Mouse (Mus musculus) forebrain, embryonic 16.5 days (tissue): ENCODE data around the gene Trub1. TPM values are rescaled to one million over a fixed set of nuclear protein-coding genes. Genes with fewer than 3 reads are reported as not detected.
A peak's percentile ranks its signal among the peaks of the same experiment; 100 is the strongest.

Experiments
- ATAC-seq: fragments of 200-750 bp; cut with Nextera tagmentation; 2 replicates; pipeline ENCODE4 v1.8.0; 2017; ENCODE audit warnings: mild to moderate bottlenecking, moderate library complexity
- H3K27ac ChIP-seq: fragments of 300-500 bp; sonication (generic); 2 replicates; pipeline ENCODE4 v1.5.1; 2014; ENCODE audit warnings: low read length, control low read depth
- H3K27me3 ChIP-seq: fragments of 300-500 bp; sonication (generic); replicated peaks from 2 replicates; pipeline ENCODE4 v1.6.1; 2014; ENCODE audit warnings: low read length; ENCODE audit not compliant: control insufficient read depth, insufficient read depth
- H3K36me3 ChIP-seq: fragments of 300-500 bp; sonication (generic); 2 replicates; pipeline ENCODE4 v1.6.1; 2014; ENCODE audit not compliant: control insufficient read depth, insufficient read depth
- H3K4me1 ChIP-seq: fragments of 300-500 bp; sonication (generic); replicated peaks from 2 replicates; pipeline ENCODE4 v1.6.1; 2014; ENCODE audit warnings: low read length; ENCODE audit not compliant: control insufficient read depth, insufficient read depth
- H3K4me2 ChIP-seq: fragments of 300-500 bp; sonication (generic); 2 replicates; pipeline ENCODE4 v1.6.1; 2014; ENCODE audit warnings: mild to moderate bottlenecking, low read length, control low read depth
- H3K4me3 ChIP-seq: fragments of 300-500 bp; sonication (generic); replicated peaks from 2 replicates; pipeline ENCODE4 v1.5.1; 2014; ENCODE audit warnings: mild to moderate bottlenecking, low read length, control low read depth
- H3K9ac ChIP-seq: fragments of 300-500 bp; sonication (generic); replicated peaks from 2 replicates; pipeline ENCODE4 v1.6.1; 2014; ENCODE audit warnings: low read depth, low read length, control low read depth
- H3K9me3 ChIP-seq: fragments of 300-500 bp; sonication (generic); 2 replicates; pipeline ENCODE4 v1.6.1; 2016; ENCODE audit warnings: low read length; ENCODE audit not compliant: control insufficient read depth
- WGBS: fragments of 180-500 bp; shearing (Covaris S2); extraction: QIAGEN DNeasy Blood & Tissue Kit; methylation state at CpG from one replicate; pipeline ENCODE4 v1.1.7; 2014; 5-methylcytosine and 5-hydroxymethylcytosine counted together
- polyA plus RNA-seq: library from polyadenylated mRNA; unstranded; fragments of >200 nt; fragmentation: Nextera tagmentation; extraction: Ambion mirVana; gene quantifications from 2 replicates; pipeline ENCODE4 v1.2.1, GENCODE M21; 2015

The Trub1 gene
- polyA plus RNA-seq, 1 experiment from 2014 or later: 17.3 TPM

DNA sequence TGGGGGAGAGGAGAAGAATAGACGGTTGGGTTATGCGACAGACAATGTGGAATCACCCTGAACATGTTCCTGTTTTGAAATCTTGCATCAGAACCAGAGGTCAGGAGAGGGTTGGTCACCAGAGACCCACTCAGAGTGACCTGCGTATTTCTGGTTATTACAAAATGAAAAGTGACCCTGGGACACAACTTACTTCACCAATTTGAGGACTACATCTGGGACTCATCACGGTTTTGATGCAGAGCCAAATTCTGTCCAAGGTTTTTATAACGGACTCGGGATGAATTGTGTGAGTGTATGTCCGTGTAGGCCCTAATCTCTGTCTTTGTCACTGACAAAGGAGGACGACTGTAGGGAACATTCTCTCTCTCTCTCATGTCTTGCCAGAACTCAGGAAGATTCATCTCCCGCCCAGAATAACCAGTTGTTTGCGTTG, 16.1 kb upstream of the Trub1 start:
- Histone ChIP-seq H3K9me3 (no peaks in the 10 kb centered on the region), H3K4me3 (no peak overlapping the region), H3K4me1 (no peaks in the 10 kb centered on the region; the same call in 1 of the 2 replicates), H3K27ac (no peak overlapping the region), H3K9ac (no peak overlapping the region), H3K4me2 (no peak overlapping the region), H3K27me3 (no peaks in the 10 kb centered on the region), H3K36me3 (no peaks in the 10 kb centered on the region)
- WGBS: 61% methylated on average over 10 of the region's 10 CpGs
- ATAC-seq: no peak

DNA sequence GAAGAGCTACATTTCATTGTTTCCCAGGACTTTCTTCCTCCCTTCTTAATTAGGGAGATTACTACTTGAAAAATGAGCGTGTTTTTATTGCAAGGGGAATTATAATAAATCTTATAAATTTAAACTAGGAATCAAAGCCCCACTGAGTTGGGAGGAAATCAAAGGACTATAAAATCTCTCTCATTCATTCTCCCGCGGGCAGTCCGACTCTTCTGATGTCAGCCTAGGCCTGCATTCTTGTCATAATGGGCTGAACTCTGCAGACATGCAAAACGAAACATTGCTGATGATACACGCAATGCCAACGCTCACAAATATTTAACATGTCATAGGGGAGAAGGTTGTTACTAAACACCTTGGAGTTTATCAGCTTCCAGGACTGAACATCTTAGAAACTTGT, 15.7 kb upstream of the Trub1 start:
- Histone ChIP-seq H3K4me2 (no peak overlapping the region), H3K4me3 (no peak overlapping the region), H3K36me3 (no peaks in the 10 kb centered on the region), H3K9me3 (no peaks in the 10 kb centered on the region), H3K27me3 (no peaks in the 10 kb centered on the region), H3K4me1 (no peaks in the 10 kb centered on the region; the same call in 1 of the 2 replicates), H3K27ac (no peak overlapping the region), H3K9ac (no peak overlapping the region)
- no peak for ATAC-seq
- 61% methylated on average over 7 of the region's 7 CpGs for WGBS

DNA sequence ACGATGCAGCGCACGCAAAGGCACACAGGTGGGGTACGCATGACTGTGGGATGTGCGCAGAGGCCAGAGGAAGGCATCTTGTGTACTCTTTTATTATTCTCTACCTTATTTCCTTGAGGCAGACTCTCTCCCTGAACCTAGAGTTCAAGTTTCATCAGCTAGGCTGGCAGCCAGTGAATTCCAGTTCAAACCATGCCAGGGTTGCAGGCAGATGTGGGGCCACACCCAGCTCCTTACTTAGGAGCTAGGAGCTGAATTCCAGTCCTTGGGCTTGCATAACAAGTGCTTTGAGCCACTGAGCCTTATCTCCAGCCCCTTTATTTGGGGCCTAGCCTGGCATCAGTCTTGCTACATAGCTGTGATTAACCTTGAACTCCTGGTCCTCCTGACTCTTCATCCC, 13.4 kb upstream of the Trub1 start:
- no peak overlapping the region for H3K27ac ChIP-seq
- 85% methylated on average over 5 of the region's 5 CpGs for WGBS
- no peaks in the 10 kb centered on the region for H3K36me3 ChIP-seq
- no peak overlapping the region for H3K4me3 ChIP-seq
- no peak overlapping the region for H3K4me2 ChIP-seq
- H3K27me3 ChIP-seq: no peaks in the 10 kb centered on the region
- no peak overlapping the region for H3K9ac ChIP-seq
- H3K9me3 ChIP-seq: no peaks in the 10 kb centered on the region
- no peak for ATAC-seq
- H3K4me1 ChIP-seq: no peaks in the 10 kb centered on the region

DNA sequence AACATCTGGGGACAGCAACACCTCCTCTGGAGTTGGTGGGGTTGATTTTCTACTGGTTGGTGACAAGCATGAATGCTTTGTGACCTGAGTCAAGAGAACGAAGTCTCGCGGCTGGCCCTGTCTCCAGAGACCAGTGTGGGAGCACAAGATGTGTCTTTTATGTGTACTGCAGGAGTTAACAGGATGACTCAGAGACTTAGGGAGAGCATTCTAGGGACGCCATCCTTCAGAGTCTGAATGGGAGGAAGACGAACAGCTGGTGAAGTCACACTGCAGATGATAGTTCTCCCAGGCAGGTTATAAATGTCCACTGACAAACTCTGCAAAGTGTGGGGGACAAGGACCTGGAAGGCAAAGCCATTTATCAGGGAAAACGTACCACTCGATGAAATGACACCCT, 11.2 kb upstream of the Trub1 start:
- Histone ChIP-seq H3K27ac (no peak overlapping the region), H3K4me1 (peaks cover 16% of the 10 kb centered on the region), H3K27me3 (no peaks in the 10 kb centered on the region), H3K4me2 (no peak overlapping the region), H3K36me3 (no peaks in the 10 kb centered on the region), H3K4me3 (no peak overlapping the region), H3K9ac (no peak overlapping the region), H3K9me3 (no peaks in the 10 kb centered on the region)
- 66% methylated on average over 7 of the region's 7 CpGs for WGBS
- ATAC-seq: no peak

DNA sequence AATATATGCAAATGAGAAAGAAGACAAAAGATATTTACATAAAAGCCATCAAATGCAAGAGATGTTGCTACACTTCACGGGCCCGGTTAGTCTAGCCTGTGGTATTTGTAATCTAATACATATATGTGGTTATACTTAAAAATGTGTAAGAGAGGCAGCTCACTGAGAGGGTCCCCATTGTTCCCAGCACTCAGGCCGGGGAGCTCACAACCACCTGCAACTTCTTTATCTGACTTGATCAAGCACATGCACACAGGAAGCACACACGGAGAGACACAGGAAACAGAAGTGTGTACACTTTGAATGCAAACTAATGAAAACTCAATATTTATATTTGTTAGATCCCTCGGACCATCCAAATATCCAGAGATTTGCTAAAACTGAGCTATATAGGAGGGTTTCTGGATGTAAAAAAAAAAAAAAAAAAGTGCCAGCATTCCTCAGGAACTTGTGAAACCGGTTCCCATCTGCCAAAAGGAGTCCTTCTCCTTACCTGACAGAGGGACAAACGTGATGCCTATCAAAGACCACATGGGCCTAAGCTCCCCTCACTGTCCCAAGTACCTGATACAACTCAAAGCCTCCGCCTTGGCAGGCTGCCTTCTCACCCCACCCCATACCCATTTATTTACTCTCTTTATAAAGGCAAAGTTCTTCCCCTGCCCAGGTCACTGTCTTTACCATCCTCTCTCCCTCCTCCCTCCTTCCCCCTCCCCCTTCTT, 9.6 kb upstream of the Trub1 start:
- no peak overlapping the region for H3K4me2 ChIP-seq
- no peaks in the 10 kb centered on the region for H3K36me3 ChIP-seq
- H3K9ac ChIP-seq: no peak overlapping the region
- H3K9me3 ChIP-seq: no peaks in the 10 kb centered on the region
- ATAC-seq: no peak
- WGBS: 53% methylated on average over 8 of the region's 8 CpGs
- H3K4me1 ChIP-seq: peaks cover 16% of the 10 kb centered on the region
- no peak overlapping the region for H3K27ac ChIP-seq
- H3K4me3 ChIP-seq: no peak overlapping the region
- no peaks in the 10 kb centered on the region for H3K27me3 ChIP-seq

DNA sequence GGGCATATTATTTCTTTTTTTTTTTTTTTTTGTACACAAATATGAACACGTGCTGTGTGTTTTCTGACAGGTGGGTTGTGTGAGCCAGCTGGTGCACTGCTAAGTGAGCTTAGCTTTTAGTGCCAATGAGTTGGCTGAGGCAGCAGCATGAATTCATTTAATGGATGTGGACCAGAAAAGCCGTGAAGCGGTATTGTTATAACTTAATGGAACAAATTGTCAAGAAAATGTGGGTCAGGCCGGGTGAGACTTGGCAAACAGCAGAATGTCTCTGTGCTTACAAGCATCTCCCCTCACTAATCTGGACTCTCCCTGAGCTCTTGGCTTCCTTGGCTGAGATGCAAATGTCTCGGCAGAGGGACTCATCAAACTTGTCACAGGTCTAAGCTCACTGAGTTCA, 7.7 kb upstream of the Trub1 start:
- H3K4me3 ChIP-seq: no peak overlapping the region
- H3K9me3 ChIP-seq: no peaks in the 10 kb centered on the region
- peak; percentile 83 for ATAC-seq
- H3K4me2 ChIP-seq: no peak overlapping the region
- H3K27me3 ChIP-seq: no peaks in the 10 kb centered on the region
- H3K27ac ChIP-seq: no peak overlapping the region
- H3K36me3 ChIP-seq: no peaks in the 10 kb centered on the region
- no peak overlapping the region for H3K9ac ChIP-seq
- WGBS: 13% methylated on average over 5 of the region's 5 CpGs
- H3K4me1 ChIP-seq: peaks cover 16% of the 10 kb centered on the region

DNA sequence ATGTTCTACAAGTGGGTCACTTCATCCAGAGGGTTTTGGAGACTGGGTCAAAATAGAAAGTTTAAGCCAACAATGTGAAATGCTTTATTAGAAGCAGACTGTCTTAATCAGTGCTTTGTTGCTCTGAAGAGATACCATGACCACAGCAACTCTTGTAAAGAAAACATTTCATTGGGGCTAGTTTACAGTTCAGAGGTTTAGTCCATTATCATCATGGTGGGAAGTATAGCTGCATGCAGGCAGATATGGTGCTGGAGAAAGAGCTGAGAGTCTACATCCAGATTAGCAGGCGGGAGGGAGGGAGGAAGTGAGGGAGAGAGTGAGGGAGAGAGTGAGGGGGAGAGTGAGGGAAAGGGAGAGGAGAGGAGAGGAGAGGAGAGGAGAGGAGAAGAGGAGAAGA, 1.9 kb upstream of the Trub1 start:
- Histone ChIP-seq H3K36me3 (no peaks in the 10 kb centered on the region), H3K4me2 (no peak overlapping the region), H3K27ac (no peak overlapping the region), H3K4me3 (no peak overlapping the region), H3K9ac (no peak overlapping the region), H3K27me3 (no peaks in the 10 kb centered on the region), H3K9me3 (no peaks in the 10 kb centered on the region), H3K4me1 (peaks cover 22% of the 10 kb centered on the region)
- no peak for ATAC-seq
- WGBS: 79% methylated on average over 1 of the region's 1 CpGs

DNA sequence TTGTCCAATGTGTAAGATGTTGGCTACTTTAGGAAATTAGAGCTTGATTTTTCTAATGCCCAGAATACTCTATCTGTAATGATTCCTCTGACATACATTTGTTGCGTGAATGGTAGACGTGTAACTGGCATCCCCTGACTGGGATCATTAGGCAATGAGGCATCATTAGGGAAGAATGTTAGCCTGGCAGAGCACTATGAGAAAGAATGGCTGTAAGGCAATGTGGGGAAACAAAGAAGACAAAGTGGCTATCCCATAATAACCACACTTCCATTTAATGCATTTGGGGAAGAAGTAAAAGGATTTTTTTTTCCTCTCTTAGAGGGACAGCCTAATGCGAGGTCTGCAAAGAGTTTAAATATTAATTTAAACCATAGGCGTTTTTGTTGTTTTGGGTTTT, 950 bp upstream of the Trub1 start:
- Histone ChIP-seq H3K9me3 (no peaks in the 10 kb centered on the region), H3K4me3 (no peak overlapping the region), H3K4me1 (peaks cover 18% of the 10 kb centered on the region), H3K4me2 (peak overlapping the region; percentile 74; the same call in 1 of the 2 replicates), H3K36me3 (no peaks in the 10 kb centered on the region), H3K27me3 (no peaks in the 10 kb centered on the region), H3K9ac (no peak overlapping the region), H3K27ac (no peak overlapping the region)
- no peak for ATAC-seq
- 32% methylated on average over 4 of the region's 4 CpGs for WGBS

DNA sequence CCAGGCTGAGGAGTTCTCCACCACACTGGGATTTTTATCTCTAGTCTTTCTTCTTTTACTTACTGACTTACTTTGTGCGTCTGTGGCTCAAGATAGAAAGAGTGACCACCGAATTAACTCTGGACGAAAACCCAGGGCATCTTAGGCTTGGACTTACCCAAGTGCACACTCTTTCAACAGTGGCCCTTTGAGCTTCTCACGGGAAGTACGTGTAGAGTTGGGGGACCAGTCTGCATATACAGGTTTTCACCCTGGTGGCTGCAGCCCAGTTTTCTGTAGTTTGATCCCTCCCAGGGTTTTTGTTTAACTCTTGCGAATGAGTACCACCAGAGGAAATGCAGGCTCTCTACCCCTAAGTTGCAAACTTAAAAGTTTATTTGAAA, 497 bp downstream of the Trub1 start:
- ATAC-seq: 0 out of 2 replicates have a peak, but pooled peaks have one; percentile 6
- H3K4me1 ChIP-seq: peaks cover 18% of the 10 kb centered on the region

More for the DNA sequence above, 497 bp downstream of the Trub1 start:
- peak overlapping the region; percentile 83 for H3K9ac ChIP-seq
- WGBS: 6% methylated on average over 6 of the region's 6 CpGs
- no peaks in the 10 kb centered on the region for H3K9me3 ChIP-seq
- H3K4me3 ChIP-seq: peak overlapping the region; percentile 85
- H3K27ac ChIP-seq: no peak overlapping the region
- H3K27me3 ChIP-seq: no peaks in the 10 kb centered on the region
- H3K4me2 ChIP-seq: peak overlapping the region; percentile 74
- H3K36me3 ChIP-seq: no peaks in the 10 kb centered on the region
